Mouse (Mus musculus) limb, embryonic 14.5 days (tissue): Measurements from ENCODE around the gene Lrig3. TPM values are rescaled to one million over a fixed set of nuclear protein-coding genes. Genes with fewer than 3 reads are reported as not detected.

ENCODE experiments used
- ATAC-seq: fragments of 200-750 bp; cut with Nextera tagmentation; 2 replicates; pipeline ENCODE4 v1.8.0; 2017; ENCODE audit warnings: low read depth, moderate number of reproducible peaks, moderate TSS enrichment; ENCODE audit not compliant: low FRiP score
- DNase-seq: peaks from one replicate; pipeline ENCODE4 v3.0.0-alpha.2; 2015; ENCODE audit warnings: low spot score
- H3K27ac ChIP-seq: fragments of 300-500 bp; sonication (generic); replicated peaks from 2 replicates; pipeline ENCODE4 v1.5.1; 2014; ENCODE audit warnings: low read depth, mild to moderate bottlenecking, low read length, moderate library complexity, mixed read lengths
- H3K27me3 ChIP-seq: fragments of 300-500 bp; sonication (generic); 2 replicates; pipeline ENCODE4 v1.6.1; 2014; ENCODE audit warnings: low read length, mixed read lengths; ENCODE audit not compliant: control insufficient read depth, insufficient read depth
- H3K36me3 ChIP-seq: fragments of 300-500 bp; sonication (generic); 2 replicates; pipeline ENCODE4 v1.6.1; 2014; ENCODE audit warnings: mild to moderate bottlenecking, low read length, moderate library complexity, mixed read lengths; ENCODE audit not compliant: control insufficient read depth, insufficient read depth
- H3K4me1 ChIP-seq: fragments of 300-500 bp; sonication (generic); 2 replicates; pipeline ENCODE4 v1.6.1; 2014; ENCODE audit warnings: antibody characterized with exemption, low read length, mixed read lengths; ENCODE audit not compliant: control insufficient read depth, insufficient read depth
- H3K4me2 ChIP-seq: fragments of 300-500 bp; sonication (generic); replicated peaks from 2 replicates; pipeline ENCODE4 v1.6.1; 2014; ENCODE audit warnings: low read depth, mild to moderate bottlenecking, low read length, moderate library complexity; ENCODE audit not compliant: severe bottlenecking
- H3K4me3 ChIP-seq: fragments of 300-500 bp; sonication (generic); replicated peaks from 2 replicates; pipeline ENCODE4 v1.5.1; 2014; ENCODE audit warnings: low read length
- H3K9ac ChIP-seq: fragments of 300-500 bp; sonication (generic); 2 replicates; pipeline ENCODE4 v1.6.1; 2014; ENCODE audit warnings: mild to moderate bottlenecking, low read depth, low read length, moderate library complexity; ENCODE audit not compliant: severe bottlenecking
- H3K9me3 ChIP-seq: fragments of 300-500 bp; sonication (generic); 2 replicates; pipeline ENCODE4 v1.6.1; 2016; ENCODE audit warnings: low read length; ENCODE audit not compliant: control insufficient read depth
- POLR2A ChIP-seq: fragments of 200-500 bp; IDR thresholded peaks from 2 replicates; pipeline ENCODE4 v1.8.0; 2012; ENCODE audit warnings: inconsistent platforms, mild to moderate bottlenecking, moderate library complexity, borderline replicate concordance; ENCODE audit not compliant: insufficient read depth, insufficient read length; ENCODE audit errors: extremely low read depth
- WGBS: fragments of 180-500 bp; shearing (Covaris S2); extraction: QIAGEN DNeasy Blood & Tissue Kit; methylation state at CpG from one replicate; pipeline ENCODE4 v1.1.7; 2014; 5-methylcytosine and 5-hydroxymethylcytosine counted together
- polyA plus RNA-seq, 2 experiments: library from polyadenylated mRNA; depleted of rRNA in 1 of 2; stranded (reverse) in 1 of 2; unstranded in 1 of 2; fragments of >200 nt; fragmentation: Nextera tagmentation in 1 of 2; extraction: Ambion mirVana in 1 of 2; gene quantifications; 2 replicates each; pipeline versions ENCODE4 v1.2.1 to v1.2.3; 2012 to 2014

The Lrig3 gene
- 84.9 and 106 TPM in 2 replicates for polyA plus RNA-seq (2012; rRNA removed)
- polyA plus RNA-seq (2014; fragmentation: Nextera tagmentation; extraction: Ambion mirVana), result 47.0 and 61.6 TPM in 2 replicates

- H3K36me3 ChIP-seq, result no peaks in the 10 kb centered on the region
- H3K9me3 ChIP-seq, result no peaks in the 10 kb centered on the region
- H3K4me1 ChIP-seq, result peaks cover 13% of the 10 kb centered on the region
- peak within 1 kb of the TSS; percentile 100 for H3K9ac ChIP-seq
- H3K4me2 ChIP-seq, result peak within 1 kb of the TSS; percentile 60
- WGBS, result under 1% methylated on average over 32 of the region's 62 CpGs
- peak within 1 kb of the TSS; percentile 99 for H3K27ac ChIP-seq
- peak; percentile 81 for ATAC-seq
- no peaks in the 10 kb centered on the region for H3K27me3 ChIP-seq
- H3K4me3 ChIP-seq, result peak within 1 kb of the TSS; percentile 95
- TF ChIP-seq POLR2A, result peak; percentile 15; the same call in 1 of the 2 replicates
- DNase-seq, result peak; percentile 95
These were observed at the start of gene Lrig3 for GRCm38 (mm10) chr10:125965968-125966480. Gene Lrig3, plus strand, starts transcription at chr10:125966168.

GRCm38 (mm10) chr10:125916781-125917180 is 49.2 kb upstream of the Lrig3 start:
- no peak for TF ChIP-seq POLR2A
- Histone ChIP-seq H3K4me2 (no peak overlapping the region), H3K4me1 (peaks cover 22% of the 10 kb centered on the region), H3K9ac (no peak overlapping the region), H3K4me3 (no peak overlapping the region), H3K27ac (no peak overlapping the region), H3K9me3 (no peaks in the 10 kb centered on the region), H3K36me3 (no peaks in the 10 kb centered on the region), H3K27me3 (no peaks in the 10 kb centered on the region)
- ATAC-seq, result no peak
- 45% methylated on average over 6 of the region's 6 CpGs for WGBS
- no peak for DNase-seq

- 2% methylated on average over 9 of the region's 9 CpGs for WGBS
- DNase-seq (peak; percentile 49), ATAC-seq (peak; percentile 71)
- peak overlapping the region; percentile 41 for H3K4me2 ChIP-seq
- H3K4me1 ChIP-seq, result peaks cover 22% of the 10 kb centered on the region
- H3K36me3 ChIP-seq, result no peaks in the 10 kb centered on the region
- no peak overlapping the region for H3K9ac ChIP-seq
- H3K27me3 ChIP-seq, result no peaks in the 10 kb centered on the region
- no peaks in the 10 kb centered on the region for H3K9me3 ChIP-seq
- H3K27ac ChIP-seq, result no peak overlapping the region
- 0 out of 2 replicates have a peak overlapping the region, but pooled peaks have one; percentile 9 for H3K4me3 ChIP-seq
- no peak for TF ChIP-seq POLR2A
These were observed 48.5 kb upstream of the Lrig3 start for GRCm38 (mm10) chr10:125917436-125917871.

GRCm38 (mm10) chr10:125918994-125919393 is 47.0 kb upstream of the Lrig3 start:
- ATAC-seq (no peak), DNase-seq (no peak)
- Histone ChIP-seq H3K27ac (no peak overlapping the region), H3K36me3 (no peaks in the 10 kb centered on the region), H3K9me3 (peaks cover under 1% of the 10 kb centered on the region; the same call in 1 of the 2 replicates), H3K9ac (no peak overlapping the region), H3K4me2 (no peak overlapping the region), H3K4me1 (peaks cover 18% of the 10 kb centered on the region), H3K27me3 (no peaks in the 10 kb centered on the region), H3K4me3 (no peak overlapping the region)
- no peak for TF ChIP-seq POLR2A
- 83% methylated on average over 1 of the region's 1 CpGs for WGBS

- H3K27ac ChIP-seq, result no peak overlapping the region
- TF ChIP-seq POLR2A, result no peak
- no peak overlapping the region for H3K9ac ChIP-seq
- DNase-seq (peak; percentile 67), ATAC-seq (peak; percentile 77)
- H3K27me3 ChIP-seq, result no peaks in the 10 kb centered on the region
- H3K36me3 ChIP-seq, result no peaks in the 10 kb centered on the region
- peaks cover 18% of the 10 kb centered on the region for H3K4me1 ChIP-seq
- no peak overlapping the region for H3K4me2 ChIP-seq
- H3K4me3 ChIP-seq, result no peak overlapping the region
- peaks cover 5% of the 10 kb centered on the region for H3K9me3 ChIP-seq
- WGBS, result 3% methylated on average over 6 of the region's 6 CpGs
These were observed 44.1 kb upstream of the Lrig3 start for GRCm38 (mm10) chr10:125921654-125922446.
